Mouse (Mus musculus): ENCODE measurements around the gene Ccnf. TPM values are rescaled to one million over a fixed set of nuclear protein-coding genes. Genes with fewer than 3 reads are reported as not detected.

The Ccnf gene
- polyA plus RNA-seq, 1 experiment from 2014 or later, result 11.8 TPM

GRCm38 (mm10) chr17:24204846-24205245 is 46.4 kb downstream of the Ccnf start:
- no peak for ATAC-seq (ENCODE audit: low FRiP score, low TSS enrichment)
- peak overlapping the region; percentile 60 for H3K4me3 ChIP-seq (ENCODE audit: low read depth, low read length)
- H3K27ac ChIP-seq (replicated peaks), result peak overlapping the region; percentile 36
- no peaks in the 10 kb centered on the region for H3K9me3 ChIP-seq (ENCODE audit: control insufficient read depth, low read length)
- no peak for DNase-seq (ENCODE audit: low spot score)
- H3K9ac ChIP-seq (ENCODE audit: low read length), result peak overlapping the region; percentile 68
- peak overlapping the region; percentile 95 for H3K4me2 ChIP-seq (replicated peaks; ENCODE audit: low read depth)
- no peaks in the 10 kb centered on the region; the same call in 1 of the 2 replicates for H3K27me3 ChIP-seq (ENCODE audit: control insufficient read depth, insufficient read depth, low read length)
- H3K36me3 ChIP-seq (ENCODE audit: control insufficient read depth, insufficient read depth, low read length), result no peaks in the 10 kb centered on the region
- TF ChIP-seq EP300 (optimal IDR thresholded peaks at IDR 0.05) (no peak), CTCF (IDR thresholded peaks at IDR 0.05; ENCODE audit: low read depth) (no peak)
- 10% methylated on average over 7 of the region's 7 CpGs for WGBS
- H3K4me1 ChIP-seq (replicated peaks; ENCODE audit: control insufficient read depth, insufficient read depth), result peaks cover 17% of the 10 kb centered on the region

GRCm38 (mm10) chr17:24203611-24204534 is 47.4 kb downstream of the Ccnf start:
- Histone ChIP-seq H3K4me2 (replicated peaks; ENCODE audit: low read depth) (peak overlapping the region; percentile 95; the same call in 1 of the 2 replicates), H3K27me3 (ENCODE audit: control insufficient read depth, insufficient read depth, low read length) (no peaks in the 10 kb centered on the region; the same call in 1 of the 2 replicates), H3K4me1 (replicated peaks; ENCODE audit: control insufficient read depth, insufficient read depth) (peaks cover 10% of the 10 kb centered on the region), H3K4me3 (ENCODE audit: low read depth, low read length) (no peak overlapping the region), H3K9me3 (ENCODE audit: control insufficient read depth, low read length) (no peaks in the 10 kb centered on the region), H3K9ac (ENCODE audit: low read length) (no peak overlapping the region), H3K36me3 (ENCODE audit: control insufficient read depth, insufficient read depth, low read length) (no peaks in the 10 kb centered on the region), H3K27ac (replicated peaks) (no peak overlapping the region)
- no peak for TF ChIP-seq EP300 (optimal IDR thresholded peaks at IDR 0.05)
- TF ChIP-seq CTCF (IDR thresholded peaks at IDR 0.05; ENCODE audit: low read depth), result no peak
- DNase-seq (ENCODE audit: low spot score), result no peak
- ATAC-seq (ENCODE audit: low FRiP score, low TSS enrichment), result no peak
- WGBS, result 48% methylated on average over 3 of the region's 3 CpGs

GRCm38 (mm10) chr17:24203068-24203467 is 48.2 kb downstream of the Ccnf start:
- Histone ChIP-seq H3K36me3 (ENCODE audit: control insufficient read depth, insufficient read depth, low read length) (no peaks in the 10 kb centered on the region), H3K4me2 (replicated peaks; ENCODE audit: low read depth) (no peak overlapping the region), H3K27me3 (ENCODE audit: control insufficient read depth, insufficient read depth, low read length) (no peaks in the 10 kb centered on the region; the same call in 1 of the 2 replicates), H3K4me3 (ENCODE audit: low read depth, low read length) (no peak overlapping the region), H3K9ac (ENCODE audit: low read length) (peak overlapping the region; percentile 13; the same call in 1 of the 2 replicates), H3K4me1 (replicated peaks; ENCODE audit: control insufficient read depth, insufficient read depth) (peaks cover 7% of the 10 kb centered on the region), H3K9me3 (ENCODE audit: control insufficient read depth, low read length) (no peaks in the 10 kb centered on the region), H3K27ac (replicated peaks) (no peak overlapping the region)
- WGBS, result 52% methylated on average over 4 of the region's 4 CpGs
- no peak for ATAC-seq (ENCODE audit: low FRiP score, low TSS enrichment)
- DNase-seq (ENCODE audit: low spot score), result no peak
- TF ChIP-seq CTCF (IDR thresholded peaks at IDR 0.05; ENCODE audit: low read depth), result no peak
- no peak for TF ChIP-seq EP300 (optimal IDR thresholded peaks at IDR 0.05)

GRCm38 (mm10) chr17:24201092-24201491 is 50.2 kb downstream of the Ccnf start:
- H3K36me3 ChIP-seq (ENCODE audit: control insufficient read depth, insufficient read depth, low read length), result no peaks in the 10 kb centered on the region
- no peak for ATAC-seq (ENCODE audit: low FRiP score, low TSS enrichment)
- H3K27ac ChIP-seq (replicated peaks), result no peak overlapping the region
- TF ChIP-seq CTCF (IDR thresholded peaks at IDR 0.05; ENCODE audit: low read depth) (no peak), EP300 (optimal IDR thresholded peaks at IDR 0.05) (no peak)
- H3K4me2 ChIP-seq (replicated peaks; ENCODE audit: low read depth), result no peak overlapping the region
- DNase-seq (ENCODE audit: low spot score), result no peak
- 75% methylated on average over 4 of the region's 4 CpGs for WGBS
- no peaks in the 10 kb centered on the region for H3K27me3 ChIP-seq (ENCODE audit: control insufficient read depth, insufficient read depth, low read length)
- no peaks in the 10 kb centered on the region for H3K9me3 ChIP-seq (ENCODE audit: control insufficient read depth, low read length)
- H3K9ac ChIP-seq (ENCODE audit: low read length), result no peak overlapping the region
- no peak overlapping the region for H3K4me3 ChIP-seq (ENCODE audit: low read depth, low read length)
- H3K4me1 ChIP-seq (replicated peaks; ENCODE audit: control insufficient read depth, insufficient read depth), result peaks cover 7% of the 10 kb centered on the region; the same call in 1 of the 2 replicates

GRCm38 (mm10) chr17:24199741-24200140 is 51.5 kb downstream of the Ccnf start:
- no peaks in the 10 kb centered on the region for H3K27me3 ChIP-seq (ENCODE audit: control insufficient read depth, insufficient read depth, low read length)
- H3K4me3 ChIP-seq (ENCODE audit: low read depth, low read length), result no peak overlapping the region
- H3K9me3 ChIP-seq (ENCODE audit: control insufficient read depth, low read length), result no peaks in the 10 kb centered on the region
- ATAC-seq (ENCODE audit: low FRiP score, low TSS enrichment), result no peak
- no peak overlapping the region for H3K27ac ChIP-seq (replicated peaks)
- 74% methylated on average over 4 of the region's 4 CpGs for WGBS
- no peak overlapping the region for H3K9ac ChIP-seq (ENCODE audit: low read length)
- no peak overlapping the region for H3K4me2 ChIP-seq (replicated peaks; ENCODE audit: low read depth)
- no peak for DNase-seq (ENCODE audit: low spot score)
- no peaks in the 10 kb centered on the region for H3K4me1 ChIP-seq (replicated peaks; ENCODE audit: control insufficient read depth, insufficient read depth)
- no peaks in the 10 kb centered on the region for H3K36me3 ChIP-seq (ENCODE audit: control insufficient read depth, insufficient read depth, low read length)
- TF ChIP-seq EP300 (optimal IDR thresholded peaks at IDR 0.05) (no peak), CTCF (IDR thresholded peaks at IDR 0.05; ENCODE audit: low read depth) (no peak)

GRCm38 (mm10) chr17:24199252-24199651 is 52.0 kb downstream of the Ccnf start:
- TF ChIP-seq EP300 (optimal IDR thresholded peaks at IDR 0.05), result no peak
- no peak for TF ChIP-seq CTCF (IDR thresholded peaks at IDR 0.05; ENCODE audit: low read depth)
- no peak overlapping the region for H3K4me2 ChIP-seq (replicated peaks; ENCODE audit: low read depth)
- H3K36me3 ChIP-seq (ENCODE audit: control insufficient read depth, insufficient read depth, low read length), result no peaks in the 10 kb centered on the region
- no peak overlapping the region for H3K9ac ChIP-seq (ENCODE audit: low read length)
- H3K4me1 ChIP-seq (replicated peaks; ENCODE audit: control insufficient read depth, insufficient read depth), result no peaks in the 10 kb centered on the region
- H3K27ac ChIP-seq (replicated peaks), result no peak overlapping the region
- ATAC-seq (ENCODE audit: low FRiP score, low TSS enrichment) (no peak), DNase-seq (ENCODE audit: low spot score) (no peak)
- no peaks in the 10 kb centered on the region for H3K9me3 ChIP-seq (ENCODE audit: control insufficient read depth, low read length)
- no peaks in the 10 kb centered on the region for H3K27me3 ChIP-seq (ENCODE audit: control insufficient read depth, insufficient read depth, low read length)
- 92% methylated on average over 4 of the region's 4 CpGs for WGBS
- no peak overlapping the region for H3K4me3 ChIP-seq (ENCODE audit: low read depth, low read length)
